Mouse (Mus musculus) limb, embryonic 14.5 days (tissue): Measurements from ENCODE around the gene Sh3pxd2b. TPM values are rescaled to one million over a fixed set of nuclear protein-coding genes. Genes with fewer than 3 reads are reported as not detected.

Experiments
- ATAC-seq: fragments of 200-750 bp; cut with Nextera tagmentation; 2 replicates; pipeline ENCODE4 v1.8.0; 2017; ENCODE audit warnings: low read depth, moderate number of reproducible peaks, moderate TSS enrichment; ENCODE audit not compliant: low FRiP score
- DNase-seq: peaks from one replicate; pipeline ENCODE4 v3.0.0-alpha.2; 2015; ENCODE audit warnings: low spot score
- H3K27ac ChIP-seq: fragments of 300-500 bp; sonication (generic); replicated peaks from 2 replicates; pipeline ENCODE4 v1.5.1; 2014; ENCODE audit warnings: low read depth, mild to moderate bottlenecking, low read length, moderate library complexity, mixed read lengths
- H3K27me3 ChIP-seq: fragments of 300-500 bp; sonication (generic); 2 replicates; pipeline ENCODE4 v1.6.1; 2014; ENCODE audit warnings: low read length, mixed read lengths; ENCODE audit not compliant: control insufficient read depth, insufficient read depth
- H3K36me3 ChIP-seq: fragments of 300-500 bp; sonication (generic); 2 replicates; pipeline ENCODE4 v1.6.1; 2014; ENCODE audit warnings: mild to moderate bottlenecking, low read length, moderate library complexity, mixed read lengths; ENCODE audit not compliant: control insufficient read depth, insufficient read depth
- H3K4me1 ChIP-seq: fragments of 300-500 bp; sonication (generic); 2 replicates; pipeline ENCODE4 v1.6.1; 2014; ENCODE audit warnings: antibody characterized with exemption, low read length, mixed read lengths; ENCODE audit not compliant: control insufficient read depth, insufficient read depth
- H3K4me2 ChIP-seq: fragments of 300-500 bp; sonication (generic); replicated peaks from 2 replicates; pipeline ENCODE4 v1.6.1; 2014; ENCODE audit warnings: low read depth, mild to moderate bottlenecking, low read length, moderate library complexity; ENCODE audit not compliant: severe bottlenecking
- H3K4me3 ChIP-seq: fragments of 300-500 bp; sonication (generic); replicated peaks from 2 replicates; pipeline ENCODE4 v1.5.1; 2014; ENCODE audit warnings: low read length
- H3K9ac ChIP-seq: fragments of 300-500 bp; sonication (generic); 2 replicates; pipeline ENCODE4 v1.6.1; 2014; ENCODE audit warnings: mild to moderate bottlenecking, low read depth, low read length, moderate library complexity; ENCODE audit not compliant: severe bottlenecking
- H3K9me3 ChIP-seq: fragments of 300-500 bp; sonication (generic); 2 replicates; pipeline ENCODE4 v1.6.1; 2016; ENCODE audit warnings: low read length; ENCODE audit not compliant: control insufficient read depth
- POLR2A ChIP-seq: fragments of 200-500 bp; IDR thresholded peaks from 2 replicates; pipeline ENCODE4 v1.8.0; 2012; ENCODE audit warnings: inconsistent platforms, mild to moderate bottlenecking, moderate library complexity, borderline replicate concordance; ENCODE audit not compliant: insufficient read depth, insufficient read length; ENCODE audit errors: extremely low read depth
- WGBS: fragments of 180-500 bp; shearing (Covaris S2); extraction: QIAGEN DNeasy Blood & Tissue Kit; methylation state at CpG from one replicate; pipeline ENCODE4 v1.1.7; 2014; 5-methylcytosine and 5-hydroxymethylcytosine counted together
- polyA plus RNA-seq, 2 experiments: library from polyadenylated mRNA; depleted of rRNA in 1 of 2; stranded (reverse) in 1 of 2; unstranded in 1 of 2; fragments of >200 nt; fragmentation: Nextera tagmentation in 1 of 2; extraction: Ambion mirVana in 1 of 2; gene quantifications; 2 replicates each; pipeline versions ENCODE4 v1.2.1 to v1.2.3; 2012 to 2014

Sh3pxd2b gene
- polyA plus RNA-seq, 2 experiments, result 31.5 to 44.3 TPM

- DNase-seq (no peak), ATAC-seq (no peak)
- Histone ChIP-seq H3K9ac (no peak overlapping the region), H3K4me1 (no peaks in the 10 kb centered on the region), H3K4me2 (no peak overlapping the region), H3K4me3 (no peak overlapping the region), H3K27ac (no peak overlapping the region), H3K36me3 (peaks cover 50% of the 10 kb centered on the region), H3K27me3 (no peaks in the 10 kb centered on the region), H3K9me3 (no peaks in the 10 kb centered on the region)
- TF ChIP-seq POLR2A, result no peak
- WGBS, result 76% methylated on average over 2 of the region's 2 CpGs
Measured at GRCm38 (mm10) chr11:32399261-32399660, 51.6 kb downstream of the Sh3pxd2b start.

- no peaks in the 10 kb centered on the region for H3K9me3 ChIP-seq
- no peaks in the 10 kb centered on the region for H3K27me3 ChIP-seq
- no peak overlapping the region for H3K4me2 ChIP-seq
- TF ChIP-seq POLR2A, result no peak
- H3K4me3 ChIP-seq, result no peak overlapping the region
- peaks cover 47% of the 10 kb centered on the region for H3K36me3 ChIP-seq
- no peak overlapping the region for H3K9ac ChIP-seq
- no peak for ATAC-seq
- WGBS, result 74% methylated on average over 7 of the region's 7 CpGs
- H3K4me1 ChIP-seq, result no peaks in the 10 kb centered on the region
- no peak for DNase-seq
- H3K27ac ChIP-seq, result no peak overlapping the region
Measured at GRCm38 (mm10) chr11:32402712-32403111, 55.1 kb downstream of the Sh3pxd2b start.

GRCm38 (mm10) chr11:32404708-32405107, 57.1 kb downstream of the Sh3pxd2b start:
- H3K27ac ChIP-seq, result no peak overlapping the region
- H3K27me3 ChIP-seq, result no peaks in the 10 kb centered on the region
- TF ChIP-seq POLR2A, result no peak
- 81% methylated on average over 3 of the region's 3 CpGs for WGBS
- H3K4me2 ChIP-seq, result no peak overlapping the region
- H3K9ac ChIP-seq, result no peak overlapping the region
- H3K4me1 ChIP-seq, result no peaks in the 10 kb centered on the region
- DNase-seq, result no peak
- no peak overlapping the region for H3K4me3 ChIP-seq
- peaks cover 57% of the 10 kb centered on the region for H3K36me3 ChIP-seq
- H3K9me3 ChIP-seq, result no peaks in the 10 kb centered on the region
- ATAC-seq, result no peak

GRCm38 (mm10) chr11:32407863-32408262, 60.2 kb downstream of the Sh3pxd2b start:
- no peak overlapping the region for H3K4me2 ChIP-seq
- no peak for TF ChIP-seq POLR2A
- H3K9me3 ChIP-seq, result no peaks in the 10 kb centered on the region
- H3K9ac ChIP-seq, result no peak overlapping the region
- DNase-seq (no peak), ATAC-seq (no peak)
- H3K27me3 ChIP-seq, result no peaks in the 10 kb centered on the region
- H3K4me3 ChIP-seq, result no peak overlapping the region
- no peaks in the 10 kb centered on the region for H3K4me1 ChIP-seq
- no peak overlapping the region for H3K27ac ChIP-seq
- H3K36me3 ChIP-seq, result peaks cover 72% of the 10 kb centered on the region
- WGBS, result 87% methylated on average over 2 of the region's 3 CpGs

DNA sequence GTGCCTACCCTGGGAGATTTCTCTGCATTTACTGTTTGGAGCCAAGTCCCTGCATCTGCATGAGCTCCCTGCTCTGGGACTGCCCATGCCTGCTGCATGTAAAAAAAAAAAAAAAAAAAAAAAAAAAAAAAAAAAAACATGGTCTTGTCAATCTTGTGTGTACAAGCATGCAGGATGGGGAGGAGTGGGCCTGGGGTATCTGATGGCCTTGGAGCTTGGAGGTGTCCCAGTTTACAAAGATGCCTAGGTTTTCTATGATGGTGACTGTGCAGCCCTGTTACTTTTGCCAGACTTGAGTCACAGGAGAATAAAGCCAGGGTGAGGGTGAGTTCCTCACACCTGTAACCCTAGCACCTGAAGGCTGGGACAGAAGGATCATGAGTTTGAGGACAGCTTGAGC, 61.4 kb downstream of the Sh3pxd2b start:
- H3K9me3 ChIP-seq, result no peaks in the 10 kb centered on the region
- no peak for TF ChIP-seq POLR2A
- DNase-seq, result no peak
- H3K36me3 ChIP-seq, result peaks cover 79% of the 10 kb centered on the region
- no peak overlapping the region for H3K9ac ChIP-seq
- no peak overlapping the region for H3K4me2 ChIP-seq
- no peak overlapping the region for H3K4me3 ChIP-seq
- H3K4me1 ChIP-seq, result no peaks in the 10 kb centered on the region
- no peaks in the 10 kb centered on the region for H3K27me3 ChIP-seq
- H3K27ac ChIP-seq, result no peak overlapping the region
- ATAC-seq, result no peak

GRCm38 (mm10) chr11:32409823-32410562, 62.4 kb downstream of the Sh3pxd2b start:
- H3K27me3 ChIP-seq, result no peaks in the 10 kb centered on the region
- TF ChIP-seq POLR2A, result no peak

More at GRCm38 (mm10) chr11:32409823-32410562, 62.4 kb downstream of the Sh3pxd2b start:
- Histone ChIP-seq H3K27ac (no peak overlapping the region), H3K4me3 (no peak overlapping the region), H3K4me2 (no peak overlapping the region), H3K9ac (no peak overlapping the region), H3K9me3 (no peaks in the 10 kb centered on the region), H3K4me1 (no peaks in the 10 kb centered on the region), H3K36me3 (peaks cover 79% of the 10 kb centered on the region)
- 83% methylated on average over 11 of the region's 11 CpGs for WGBS
- ATAC-seq, result no peak
- no peak for DNase-seq
